ENCODE assay signal across 8 mouse cellular contexts in genomic region chr11:69632284-69633089, GRCm38 (mm10). TPM values are rescaled to one million over a fixed set of nuclear protein-coding genes. Genes with fewer than 3 reads are reported as not detected.
A peak's percentile ranks its signal among the peaks of the same experiment; 100 is the strongest.
DNase-seq lines count a peak whose midpoint lies in the region; ATAC-seq and TF ChIP-seq lines count a peak whose summit lies in the region.

Gene Fxr2 (plus strand): TSS chr11:69632990.

- no peaks in the 10 kb centered on the region for H3K9me3 ChIP-seq in hindbrain, embryonic 13.5 days

- peak within 1 kb of the TSS; percentile 97 for H3K9ac ChIP-seq in hindbrain, embryonic 13.5 days

- TF ChIP-seq CTCF in Patski (IDR thresholded peaks at IDR 0.05): peak; percentile 98

- in situ Hi-C loops in Patski (cut with MboI; ENCODE audit: low pct_unique_long_range_greater_than_20kb): no loop called here

- peaks cover 34% of the 10 kb centered on the region for H3K4me1 ChIP-seq in hindbrain, embryonic 13.5 days (replicated peaks)

- H3K4me3 ChIP-seq in hindbrain, embryonic 13.5 days: peak within 1 kb of the TSS; percentile 87

- H3K27me3 ChIP-seq in Patski: no peaks in the 10 kb centered on the region
- H3K27me3 ChIP-seq in hindbrain, embryonic 13.5 days: no peaks in the 10 kb centered on the region

- peak; percentile 98 for ATAC-seq in Patski
- ATAC-seq in hindbrain, embryonic 13.5 days (ENCODE audit: low FRiP score): peak; percentile 99

- H3K27ac ChIP-seq in hindbrain, embryonic 13.5 days: peak within 1 kb of the TSS; percentile 98

- CTCF ChIA-PET in Patski (lab: Charles Lee): interaction anchor here (1.1 to 3.8 kb wide), 3 partner anchors 9 to 28 kb away, joined by 3 to 20 read pairs (median 3); partner anchors contain the start of gene Sox15

- POLR2A ChIA-PET in Patski (lab: Charles Lee): interaction anchor here (0.7 kb wide), 1 partner anchor 224 kb away, joined by 3 read pairs; no protein-coding TSS in a partner anchor

- H3K4me2 ChIP-seq in hindbrain, embryonic 13.5 days: peak within 1 kb of the TSS; percentile 82

- 0% methylated on average over 48 of the region's 56 CpGs for WGBS in hindbrain, embryonic 13.5 days

- H3K36me3 ChIP-seq in hindbrain, embryonic 13.5 days: peaks cover 5% of the 10 kb centered on the region; the same call in 1 of the 2 replicates

- peak; percentile 96 for DNase-seq in Patski (ENCODE audit: low read depth, low spot score)
- DNase-seq in cerebellum, postnatal 14 days: peak; percentile 100
- DNase-seq in frontal cortex, postnatal 14 days (ENCODE audit: low spot score in 2 of 2): peak; percentile 100
- DNase-seq in layer of hippocampus, postnatal 25 days (ENCODE audit: extremely low spot score in 1 of 2, low spot score in 1 of 2): peak; percentile 100
- peak; percentile 100 for DNase-seq in lung, postnatal 25 days (ENCODE audit: low spot score)
- DNase-seq in retina, embryonic 14.5 days (ENCODE audit: low spot score): peak; percentile 100
- peak; percentile 100 for DNase-seq in thymus, postnatal 4 days

RNA-seq across cellular contexts. Expression of gene Fxr2, which starts in this region (rescaled TPM):
- polyA plus RNA-seq in Patski (2021): 82.4 TPM
- polyA plus RNA-seq in hindbrain, embryonic 13.5 days (2015; fragmentation: Nextera tagmentation; extraction: Ambion mirVana): 40.5 and 52.0 TPM in 2 replicates
- total RNA-seq in layer of hippocampus, postnatal 25 days (2021): 100 to 1,000 TPM; 124 to 131 TPM

Comparison
In these comparisons a context has a peak if more than half of its experiments do, and no peak if none do; other contexts are left out.
1. Peak in every context shown above with its lines: DNase-seq, ATAC-seq, H3K4me3 ChIP-seq and H3K27ac ChIP-seq.